Mouse (Mus musculus) testis, postnatal 14 days (tissue): ENCODE results near the gene Lrrc26.

Experiments used
- DNase-seq: peaks from one replicate; pipeline ENCODE4 v3.0.0; 2021; ENCODE audit warnings: low spot score

The Lrrc26 gene

GRCm38 (mm10) chr2:25298046-25298445 is 8.3 kb downstream of the Lrrc26 start:
- DNase-seq, result no peak

GRCm38 (mm10) chr2:25303452-25303851 is 13.7 kb downstream of the Lrrc26 start:
- no peak for DNase-seq

- no peak for DNase-seq
These were observed 14.4 kb downstream of the Lrrc26 start for GRCm38 (mm10) chr2:25303931-25304656.

GRCm38 (mm10) chr2:25304657-25305541 is 15.2 kb downstream of the Lrrc26 start:
- no peak for DNase-seq

- no peak for DNase-seq
These were observed 16.1 kb downstream of the Lrrc26 start for GRCm38 (mm10) chr2:25305587-25306359.

DNA sequence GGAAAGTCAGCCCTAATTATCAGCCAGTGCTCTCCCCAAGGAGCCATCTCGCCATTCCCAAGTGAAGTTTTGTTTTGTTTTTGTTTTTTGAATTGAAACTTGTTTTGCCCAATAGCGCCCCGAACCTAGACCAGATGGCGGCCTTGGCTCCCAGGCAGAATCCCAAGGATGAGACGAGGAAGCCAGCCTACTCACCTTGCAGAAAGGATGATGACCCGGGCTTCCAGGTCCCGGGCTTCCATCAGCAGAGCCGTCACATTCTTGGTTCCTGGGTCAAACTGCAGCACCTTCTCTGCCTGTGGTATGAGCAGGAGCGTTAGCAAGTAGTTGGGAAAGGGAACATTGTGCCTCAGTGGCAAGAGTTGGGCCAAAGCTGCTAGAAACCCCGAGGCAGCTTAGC is 20.5 kb downstream of the Lrrc26 start:
- no peak for DNase-seq

DNA sequence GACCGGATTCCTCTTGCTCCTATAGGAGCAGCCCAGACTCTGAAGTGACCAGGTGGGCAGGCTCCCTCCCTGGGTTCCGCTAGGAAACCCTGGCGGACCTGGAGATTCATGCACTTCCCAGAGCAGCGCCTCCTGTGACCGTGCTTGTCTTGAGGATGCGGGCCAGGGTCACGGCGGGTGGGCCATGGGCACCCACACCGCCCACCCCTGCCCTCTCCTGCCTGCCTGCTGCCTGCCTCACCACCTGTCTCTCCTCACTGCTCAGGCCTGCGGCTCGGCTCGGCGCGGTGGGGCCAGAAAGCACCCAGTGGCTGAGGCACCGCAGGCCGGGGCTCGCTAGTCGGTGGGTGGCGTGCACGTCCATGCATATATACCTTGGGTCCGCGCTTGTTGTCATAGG is 21.3 kb downstream of the Lrrc26 start:
- no peak for DNase-seq

GRCm38 (mm10) chr2:25311491-25311891 is 21.8 kb downstream of the Lrrc26 start:
- no peak for DNase-seq

DNA sequence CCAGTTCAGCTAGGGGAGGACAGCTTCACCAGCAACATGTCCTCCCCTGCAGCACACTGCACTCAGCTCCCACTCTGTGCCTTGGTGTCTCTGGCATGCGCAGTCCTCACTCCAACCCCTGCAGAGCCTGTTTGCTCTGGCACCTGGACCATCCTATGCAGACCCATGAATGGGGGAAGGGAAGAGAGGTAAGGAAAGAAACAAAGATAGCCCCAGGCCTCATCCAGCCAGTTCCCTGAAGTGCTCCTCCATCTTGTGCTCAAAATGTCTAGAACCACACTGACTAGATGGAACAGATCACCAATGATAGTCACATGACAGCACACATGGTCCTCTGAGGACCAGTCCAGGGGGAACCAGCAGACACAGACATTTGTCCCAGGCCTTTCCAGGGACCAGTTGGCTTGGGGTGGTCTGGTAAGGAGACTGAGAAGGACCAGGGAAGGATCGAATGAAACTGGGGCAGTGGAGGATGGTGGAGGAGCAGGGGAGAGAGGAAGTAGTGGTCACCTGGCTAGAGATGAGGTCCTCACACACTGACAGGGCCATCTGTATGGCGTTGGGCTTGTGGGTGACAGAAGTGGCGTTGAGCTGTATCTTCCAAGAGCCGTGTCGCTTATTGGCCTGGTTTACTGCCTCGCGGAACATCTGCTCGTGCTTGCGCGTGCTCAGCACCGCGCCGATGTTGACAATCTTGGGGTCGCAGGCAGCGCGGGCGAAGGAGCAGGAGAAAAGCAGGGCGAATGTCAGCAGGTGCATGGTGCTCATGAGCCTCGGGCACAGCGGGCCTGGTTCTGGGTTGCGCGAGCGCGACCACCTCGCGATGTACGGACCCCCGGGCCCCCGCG is 28.6 kb downstream of the Lrrc26 start:
- no peak for DNase-seq

DNA sequence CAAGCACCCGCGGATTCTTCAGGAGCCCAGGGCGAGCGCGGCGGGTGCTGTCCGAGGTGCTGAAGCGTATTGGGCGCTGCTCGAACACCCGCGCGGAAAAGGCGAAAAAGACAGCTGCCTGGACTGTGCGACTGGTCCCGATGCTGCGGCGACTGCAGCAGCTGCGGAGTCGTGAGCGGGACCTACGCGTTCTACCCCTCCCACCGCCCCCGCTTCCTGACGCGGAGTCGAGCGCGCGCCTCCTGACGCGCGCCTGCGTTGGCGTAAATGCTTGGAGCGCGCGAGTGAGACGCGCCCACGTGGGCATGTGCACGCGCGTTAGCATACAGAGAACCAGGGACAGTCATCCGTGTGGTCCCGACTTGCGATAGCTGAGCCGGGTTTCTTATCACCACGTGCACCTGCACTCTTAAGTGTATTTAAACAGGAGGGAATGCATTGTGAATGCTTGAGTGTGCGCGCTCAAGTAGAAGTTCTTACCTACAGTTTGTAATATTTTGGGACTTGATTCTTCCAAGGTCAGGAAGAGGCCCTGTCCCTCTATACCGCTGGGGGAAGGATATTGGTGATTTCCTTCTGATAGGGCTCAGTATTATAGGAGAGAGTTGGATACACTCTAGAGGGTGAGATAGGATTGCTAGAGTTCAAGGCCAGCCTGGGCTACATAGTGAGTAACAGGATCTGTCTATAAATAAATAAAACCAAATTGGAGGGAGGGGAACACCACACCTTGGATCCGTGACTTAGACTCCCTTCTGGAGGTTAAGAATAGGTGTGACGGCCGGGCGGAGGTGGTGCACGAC is 29.5 kb downstream of the Lrrc26 start, which contains the start of gene Grin1:
Gene Grin1, minus strand, starts transcription at position 217 of the 803 bp plus-strand sequence.
- DNase-seq, result peak; percentile 62

DNA sequence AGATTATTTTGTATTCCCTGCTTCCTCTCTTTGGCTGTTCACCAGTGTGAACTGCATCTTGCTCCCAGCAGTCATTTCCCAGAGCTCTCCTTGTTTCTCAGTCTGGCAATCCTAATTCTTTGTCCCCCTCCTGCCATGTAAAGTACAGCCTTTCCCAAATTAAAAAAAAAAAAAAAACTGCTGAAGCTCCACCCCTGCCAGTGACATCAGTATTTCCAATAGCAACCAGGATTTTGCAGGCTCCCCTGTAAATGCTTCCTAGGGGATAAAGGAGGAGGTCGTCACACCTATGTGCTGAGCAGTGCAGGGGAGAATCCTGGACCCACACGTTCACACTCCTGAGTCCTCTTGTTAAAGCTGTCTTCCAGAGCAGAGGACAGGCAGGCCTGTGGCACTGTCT is 30.4 kb downstream of the Lrrc26 start:
- DNase-seq, result no peak

DNA sequence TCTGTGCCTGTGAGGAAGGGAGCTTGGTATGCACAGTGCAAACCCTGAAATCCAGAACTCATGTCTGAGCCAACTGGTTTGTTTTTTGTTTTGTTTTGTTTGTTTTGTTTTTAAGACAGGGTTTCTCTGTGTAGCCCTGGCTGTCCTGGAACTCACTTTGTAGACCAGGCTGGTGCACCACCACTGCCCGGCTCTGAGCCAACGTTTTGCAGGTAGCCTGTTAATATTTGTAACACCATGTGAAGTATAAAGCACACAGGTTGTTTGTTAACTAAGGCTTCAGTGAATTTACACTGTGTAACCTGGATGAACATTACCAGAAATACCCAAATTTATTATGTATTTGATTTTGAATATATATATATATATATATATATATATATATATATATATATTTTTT is 36.3 kb downstream of the Lrrc26 start:
- DNase-seq, result no peak

GRCm38 (mm10) chr2:25328440-25328839 is 38.7 kb downstream of the Lrrc26 start:
- no peak for DNase-seq

GRCm38 (mm10) chr2:25331470-25331869 is 41.8 kb downstream of the Lrrc26 start:
- DNase-seq, result no peak

- DNase-seq, result peak; percentile 99
These were observed 42.8 kb downstream of the Lrrc26 start, which contains the start of gene Man1b1 for GRCm38 (mm10) chr2:25332286-25333160. Gene Man1b1 (plus strand): TSS chr2:25332338.

DNA sequence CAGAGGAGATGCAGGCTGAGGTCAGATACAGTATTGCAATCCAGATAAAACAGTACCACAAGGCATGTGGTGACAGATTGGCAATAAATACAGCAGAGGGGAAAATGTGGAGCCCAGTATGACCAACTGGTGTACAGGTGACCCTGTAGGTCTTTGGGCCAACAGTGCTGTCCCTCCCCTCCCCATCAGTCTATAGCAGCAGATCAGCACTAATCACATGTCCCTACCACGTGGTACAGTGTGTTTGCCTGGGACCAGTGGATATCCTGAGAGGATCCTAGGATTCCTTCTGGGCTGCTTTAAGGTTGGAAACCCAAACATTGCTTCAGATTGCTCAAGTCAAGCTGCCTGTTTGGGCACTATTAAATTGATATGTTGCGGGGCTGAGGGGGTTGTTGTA is 43.9 kb downstream of the Lrrc26 start:
- no peak for DNase-seq

GRCm38 (mm10) chr2:25338303-25338702 is 48.6 kb downstream of the Lrrc26 start:
- no peak for DNase-seq
